Mouse (Mus musculus): ENCODE results near the gene Naaladl2.

- TF ChIP-seq CTCF (IDR thresholded peaks at IDR 0.05) (no peak), EP300 (IDR thresholded peaks at IDR 0.05) (no peak)
Measured at GRCm38 (mm10) chr3:24113360-24113759, 1030.7 kb downstream of the Naaladl2 start.
